Mouse (Mus musculus) liver, embryonic 15.5 days (tissue): ENCODE measurements around the gene Cdhr4. TPM values are rescaled to one million over a fixed set of nuclear protein-coding genes. Genes with fewer than 3 reads are reported as not detected.

ENCODE experiments used
- ATAC-seq: fragments of 200-750 bp; cut with Nextera tagmentation; 2 replicates; pipeline ENCODE4 v1.8.0; 2017; ENCODE audit warnings: moderate number of reproducible peaks, mild to moderate bottlenecking, moderate library complexity; ENCODE audit not compliant: insufficient read depth
- H3K27ac ChIP-seq: fragments of 300-500 bp; sonication (generic); replicated peaks from 2 replicates; pipeline ENCODE4 v1.5.1; 2015; ENCODE audit warnings: mild to moderate bottlenecking, inconsistent platforms
- H3K27me3 ChIP-seq: fragments of 300-500 bp; sonication (generic); 2 replicates; pipeline ENCODE4 v1.6.1; 2015; ENCODE audit warnings: mild to moderate bottlenecking, inconsistent platforms
- H3K36me3 ChIP-seq: fragments of 300-500 bp; sonication (generic); replicated peaks from 2 replicates; pipeline ENCODE4 v1.6.1; 2015; ENCODE audit warnings: moderate library complexity, mild to moderate bottlenecking, inconsistent platforms
- H3K4me1 ChIP-seq: fragments of 300-500 bp; sonication (generic); replicated peaks from 2 replicates; pipeline ENCODE4 v1.6.1; 2015; ENCODE audit warnings: inconsistent platforms
- H3K4me2 ChIP-seq: fragments of 300-500 bp; sonication (generic); 2 replicates; pipeline ENCODE4 v1.6.1; 2015; ENCODE audit warnings: moderate library complexity, mild to moderate bottlenecking, inconsistent platforms
- H3K4me3 ChIP-seq: fragments of 300-500 bp; sonication (generic); replicated peaks from 2 replicates; pipeline ENCODE4 v1.5.1; 2015; ENCODE audit warnings: mild to moderate bottlenecking, inconsistent platforms
- H3K9ac ChIP-seq: fragments of 300-500 bp; sonication (generic); 2 replicates; pipeline ENCODE4 v1.6.1; 2015; ENCODE audit warnings: moderate library complexity, mild to moderate bottlenecking, inconsistent platforms
- H3K9me3 ChIP-seq: fragments of 300-500 bp; sonication (generic); replicated peaks from 2 replicates; pipeline ENCODE4 v1.6.1; 2016; ENCODE audit warnings: inconsistent platforms
- WGBS: fragments of 180-500 bp; shearing (Covaris S2); methylation state at CpG from one replicate; pipeline ENCODE4 v1.1.7; 2015; ENCODE audit warnings: mixed read lengths; ENCODE audit not compliant: insufficient replicate concordance; 5-methylcytosine and 5-hydroxymethylcytosine counted together
- polyA plus RNA-seq: library from polyadenylated mRNA; unstranded; fragments of >200 nt; fragmentation: Nextera tagmentation; extraction: Ambion mirVana; gene quantifications from 2 replicates; pipeline ENCODE4 v1.2.1, GENCODE M21; 2015

The Cdhr4 gene
- polyA plus RNA-seq, 1 experiment from 2014 or later, result 1.1 TPM

- no peak for ATAC-seq
- Histone ChIP-seq H3K9ac (no peak overlapping the region), H3K4me2 (no peak overlapping the region), H3K4me3 (no peak overlapping the region), H3K4me1 (peaks cover 20% of the 10 kb centered on the region), H3K9me3 (no peaks in the 10 kb centered on the region), H3K27me3 (no peaks in the 10 kb centered on the region), H3K36me3 (peaks cover 94% of the 10 kb centered on the region), H3K27ac (no peak overlapping the region)
- WGBS, result 62% methylated on average over 5 of the region's 5 CpGs
These were observed 30.4 kb upstream of the Cdhr4 start for GRCm38 (mm10) chr9:107961881-107962280.

GRCm38 (mm10) chr9:107962916-107963315 is 29.4 kb upstream of the Cdhr4 start:
- no peak overlapping the region for H3K27ac ChIP-seq
- H3K9ac ChIP-seq, result no peak overlapping the region
- H3K4me1 ChIP-seq, result peaks cover 28% of the 10 kb centered on the region
- no peak overlapping the region for H3K4me2 ChIP-seq
- peaks cover 92% of the 10 kb centered on the region for H3K36me3 ChIP-seq
- no peak overlapping the region for H3K4me3 ChIP-seq
- H3K9me3 ChIP-seq, result no peaks in the 10 kb centered on the region
- ATAC-seq, result no peak
- 85% methylated on average over 9 of the region's 9 CpGs for WGBS
- H3K27me3 ChIP-seq, result no peaks in the 10 kb centered on the region

- Histone ChIP-seq H3K27me3 (no peaks in the 10 kb centered on the region), H3K9ac (0 out of 2 replicates have a peak overlapping the region, but pooled peaks have one; percentile 11)
These were observed 28.6 kb upstream of the Cdhr4 start for GRCm38 (mm10) chr9:107963700-107964099.

GRCm38 (mm10) chr9:107964681-107965080 is 27.6 kb upstream of the Cdhr4 start:
- Histone ChIP-seq H3K27me3 (no peaks in the 10 kb centered on the region), H3K36me3 (peaks cover 92% of the 10 kb centered on the region), H3K9me3 (no peaks in the 10 kb centered on the region), H3K4me1 (peaks cover 33% of the 10 kb centered on the region), H3K4me2 (no peak overlapping the region), H3K9ac (no peak overlapping the region), H3K4me3 (no peak overlapping the region), H3K27ac (peak overlapping the region; percentile 66; the same call in 1 of the 2 replicates)
- WGBS, result 82% methylated on average over 9 of the region's 9 CpGs
- ATAC-seq, result no peak

More at GRCm38 (mm10) chr9:107963700-107964099, 28.6 kb upstream of the Cdhr4 start:
- H3K4me1 ChIP-seq, result peaks cover 31% of the 10 kb centered on the region
- H3K36me3 ChIP-seq, result peaks cover 92% of the 10 kb centered on the region
- no peaks in the 10 kb centered on the region for H3K9me3 ChIP-seq
- WGBS, result 10% methylated on average over 5 of the region's 5 CpGs
- no peak overlapping the region for H3K4me3 ChIP-seq
- no peak overlapping the region for H3K4me2 ChIP-seq
- peak overlapping the region; percentile 66 for H3K27ac ChIP-seq
- peak; percentile 69 for ATAC-seq

GRCm38 (mm10) chr9:107966676-107967075 is 25.6 kb upstream of the Cdhr4 start:
- no peak for ATAC-seq
- H3K27ac ChIP-seq, result peak overlapping the region; percentile 42; the same call in 1 of the 2 replicates
- no peaks in the 10 kb centered on the region for H3K9me3 ChIP-seq
- peaks cover 49% of the 10 kb centered on the region for H3K4me1 ChIP-seq
- no peak overlapping the region for H3K4me3 ChIP-seq
- no peak overlapping the region for H3K9ac ChIP-seq
- H3K27me3 ChIP-seq, result no peaks in the 10 kb centered on the region
- 55% methylated on average over 10 of the region's 10 CpGs for WGBS
- peaks cover 88% of the 10 kb centered on the region for H3K36me3 ChIP-seq
- no peak overlapping the region for H3K4me2 ChIP-seq

- Histone ChIP-seq H3K4me3 (no peak overlapping the region), H3K4me1 (peaks cover 57% of the 10 kb centered on the region), H3K36me3 (peaks cover 80% of the 10 kb centered on the region), H3K27me3 (no peaks in the 10 kb centered on the region), H3K9ac (no peak overlapping the region), H3K4me2 (no peak overlapping the region), H3K9me3 (no peaks in the 10 kb centered on the region), H3K27ac (peak overlapping the region; percentile 43)
- no peak for ATAC-seq
- 83% methylated on average over 6 of the region's 6 CpGs for WGBS
These were observed 24.9 kb upstream of the Cdhr4 start for GRCm38 (mm10) chr9:107967437-107967836.

- Histone ChIP-seq H3K4me3 (no peak overlapping the region), H3K27ac (peak overlapping the region; percentile 43; the same call in 1 of the 2 replicates), H3K4me1 (peaks cover 62% of the 10 kb centered on the region), H3K9me3 (no peaks in the 10 kb centered on the region), H3K9ac (no peak overlapping the region), H3K4me2 (no peak overlapping the region), H3K27me3 (no peaks in the 10 kb centered on the region), H3K36me3 (peaks cover 69% of the 10 kb centered on the region)
- ATAC-seq, result no peak
- WGBS, result 81% methylated on average over 7 of the region's 7 CpGs
These were observed 23.8 kb upstream of the Cdhr4 start for GRCm38 (mm10) chr9:107968531-107968930.

- no peak overlapping the region for H3K4me2 ChIP-seq
- H3K27me3 ChIP-seq, result no peaks in the 10 kb centered on the region
- peak overlapping the region; percentile 98 for H3K27ac ChIP-seq
- H3K4me3 ChIP-seq, result no peak overlapping the region
- H3K9ac ChIP-seq, result no peak overlapping the region
- no peak for ATAC-seq
- H3K9me3 ChIP-seq, result no peaks in the 10 kb centered on the region
- 84% methylated on average over 5 of the region's 5 CpGs for WGBS
- H3K36me3 ChIP-seq, result peaks cover 54% of the 10 kb centered on the region
- H3K4me1 ChIP-seq, result peaks cover 68% of the 10 kb centered on the region
These were observed 22.0 kb upstream of the Cdhr4 start for GRCm38 (mm10) chr9:107970311-107970710.

GRCm38 (mm10) chr9:107971690-107972541 is 20.4 kb upstream of the Cdhr4 start:
- Histone ChIP-seq H3K4me2 (peak overlapping the region; percentile 54), H3K36me3 (peaks cover 49% of the 10 kb centered on the region), H3K4me1 (peaks cover 75% of the 10 kb centered on the region), H3K4me3 (peak overlapping the region; percentile 7; the same call in 1 of the 2 replicates), H3K27me3 (no peaks in the 10 kb centered on the region), H3K9ac (peak overlapping the region; percentile 43), H3K27ac (peak overlapping the region; percentile 98), H3K9me3 (no peaks in the 10 kb centered on the region)
- peak; percentile 81 for ATAC-seq
- WGBS, result 11% methylated on average over 8 of the region's 8 CpGs

GRCm38 (mm10) chr9:107974491-107975171 is 17.7 kb upstream of the Cdhr4 start:
- Histone ChIP-seq H3K36me3 (peaks cover 52% of the 10 kb centered on the region), H3K4me2 (peak overlapping the region; percentile 84), H3K27me3 (no peaks in the 10 kb centered on the region), H3K4me1 (peaks cover 89% of the 10 kb centered on the region), H3K4me3 (peak overlapping the region; percentile 68), H3K9me3 (no peaks in the 10 kb centered on the region), H3K9ac (peak overlapping the region; percentile 80), H3K27ac (peak overlapping the region; percentile 98)
- ATAC-seq, result peak; percentile 78
- 16% methylated on average over 10 of the region's 10 CpGs for WGBS
